Mouse (Mus musculus): ENCODE measurements around the gene Fam120b. TPM values are rescaled to one million over a fixed set of nuclear protein-coding genes. Genes with fewer than 3 reads are reported as not detected.

Gene Fam120b
- total RNA-seq (2014; fragmentation: Nextera tagmentation) (21.8 and 26.3 TPM in 2 replicates), total RNA-seq (2017) (21.1 and 23.4 TPM in 2 replicates), polyA plus RNA-seq (2012) (3.1 and 5.1 TPM in 2 replicates)

GRCm38 (mm10) chr17:15395997-15396675, at the start of gene Fam120b:
Gene Fam120b (plus strand): TSS chr17:15396202.
- Histone ChIP-seq H3K9me3 (replicated peaks) (no peaks in the 10 kb centered on the region), H3K36me3 (replicated peaks) (peaks cover 14% of the 10 kb centered on the region), H3K27me3 (ENCODE audit: insufficient read depth, low read length) (peaks cover 17% of the 10 kb centered on the region), H3K4me3 (ENCODE audit: low read depth, low read length) (peak within 1 kb of the TSS; percentile 96), H3K4me1 (ENCODE audit: insufficient read depth, low read depth, low read length) (peaks cover 26% of the 10 kb centered on the region)
- TF ChIP-seq POLR2AphosphoS5 (IDR thresholded peaks at IDR 0.05; ENCODE audit: insufficient replicate concordance, low read depth, low read length) = no peak
- TF ChIP-seq CTCF (IDR thresholded peaks at IDR 0.05; ENCODE audit: low read depth, low read length) = no peak
- no peak for TF ChIP-seq TAL1 (conservative IDR thresholded peaks at IDR 0.05; ENCODE audit: low read depth, low read length)
- no peak for TF ChIP-seq GATA2 (IDR thresholded peaks at IDR 0.05; ENCODE audit: borderline replicate concordance, low read depth, low read length)
- no peak for TF ChIP-seq GATA1 (IDR thresholded peaks at IDR 0.05; ENCODE audit: borderline replicate concordance, low read length)
- peak; percentile 59 for DNase-seq (ENCODE audit: low spot score)
- peak; percentile 98 for ATAC-seq (ENCODE audit: extremely low read depth, insufficient number of reproducible peaks, low FRiP score, poor library complexity, severe bottlenecking)

GRCm38 (mm10) chr17:15350152-15350551, 45.9 kb upstream of the Fam120b start:
- ATAC-seq (ENCODE audit: extremely low read depth, insufficient number of reproducible peaks, low FRiP score, poor library complexity, severe bottlenecking) (no peak), DNase-seq (ENCODE audit: low spot score) (no peak)

GRCm38 (mm10) chr17:15352869-15353610, 43.0 kb upstream of the Fam120b start:
- ATAC-seq (ENCODE audit: extremely low read depth, insufficient number of reproducible peaks, low FRiP score, poor library complexity, severe bottlenecking) = no peak
- no peak overlapping the region for H3K4me3 ChIP-seq (ENCODE audit: low read depth, low read length)

More at GRCm38 (mm10) chr17:15350152-15350551, 45.9 kb upstream of the Fam120b start:
- Histone ChIP-seq H3K36me3 (replicated peaks) (no peaks in the 10 kb centered on the region), H3K4me1 (ENCODE audit: insufficient read depth, low read depth, low read length) (no peaks in the 10 kb centered on the region), H3K9me3 (replicated peaks) (no peaks in the 10 kb centered on the region), H3K4me3 (ENCODE audit: low read depth, low read length) (no peak overlapping the region), H3K27me3 (ENCODE audit: insufficient read depth, low read length) (peaks cover 2% of the 10 kb centered on the region)
- no peak for TF ChIP-seq POLR2AphosphoS5 (IDR thresholded peaks at IDR 0.05; ENCODE audit: insufficient replicate concordance, low read depth, low read length)
- TF ChIP-seq TAL1 (conservative IDR thresholded peaks at IDR 0.05; ENCODE audit: low read depth, low read length) = no peak
- no peak for TF ChIP-seq CTCF (IDR thresholded peaks at IDR 0.05; ENCODE audit: low read depth, low read length)
- no peak for TF ChIP-seq GATA1 (IDR thresholded peaks at IDR 0.05; ENCODE audit: borderline replicate concordance, low read length)
- no peak for TF ChIP-seq GATA2 (IDR thresholded peaks at IDR 0.05; ENCODE audit: borderline replicate concordance, low read depth, low read length)

GRCm38 (mm10) chr17:15354006-15354405, 42.0 kb upstream of the Fam120b start:
- peaks cover 9% of the 10 kb centered on the region for H3K27me3 ChIP-seq (ENCODE audit: insufficient read depth, low read length)
- no peaks in the 10 kb centered on the region for H3K4me1 ChIP-seq (ENCODE audit: insufficient read depth, low read depth, low read length)
- TF ChIP-seq CTCF (IDR thresholded peaks at IDR 0.05; ENCODE audit: low read depth, low read length) (no peak), GATA2 (IDR thresholded peaks at IDR 0.05; ENCODE audit: borderline replicate concordance, low read depth, low read length) (no peak), GATA1 (IDR thresholded peaks at IDR 0.05; ENCODE audit: borderline replicate concordance, low read length) (no peak), POLR2AphosphoS5 (IDR thresholded peaks at IDR 0.05; ENCODE audit: insufficient replicate concordance, low read depth, low read length) (no peak), TAL1 (conservative IDR thresholded peaks at IDR 0.05; ENCODE audit: low read depth, low read length) (no peak)
- no peak for ATAC-seq (ENCODE audit: extremely low read depth, insufficient number of reproducible peaks, low FRiP score, poor library complexity, severe bottlenecking)
- H3K36me3 ChIP-seq (replicated peaks) = no peaks in the 10 kb centered on the region
- H3K9me3 ChIP-seq (replicated peaks) = no peaks in the 10 kb centered on the region
- no peak for DNase-seq (ENCODE audit: low spot score)
- no peak overlapping the region for H3K4me3 ChIP-seq (ENCODE audit: low read depth, low read length)

More at GRCm38 (mm10) chr17:15352869-15353610, 43.0 kb upstream of the Fam120b start:
- Histone ChIP-seq H3K9me3 (replicated peaks) (no peaks in the 10 kb centered on the region), H3K27me3 (ENCODE audit: insufficient read depth, low read length) (peaks cover 6% of the 10 kb centered on the region), H3K4me1 (ENCODE audit: insufficient read depth, low read depth, low read length) (no peaks in the 10 kb centered on the region), H3K36me3 (replicated peaks) (no peaks in the 10 kb centered on the region)
- no peak for TF ChIP-seq TAL1 (conservative IDR thresholded peaks at IDR 0.05; ENCODE audit: low read depth, low read length)
- TF ChIP-seq GATA2 (IDR thresholded peaks at IDR 0.05; ENCODE audit: borderline replicate concordance, low read depth, low read length) = no peak
- no peak for TF ChIP-seq GATA1 (IDR thresholded peaks at IDR 0.05; ENCODE audit: borderline replicate concordance, low read length)
- TF ChIP-seq POLR2AphosphoS5 (IDR thresholded peaks at IDR 0.05; ENCODE audit: insufficient replicate concordance, low read depth, low read length) = no peak
- DNase-seq (ENCODE audit: low spot score) = no peak

- ATAC-seq (ENCODE audit: extremely low read depth, insufficient number of reproducible peaks, low FRiP score, poor library complexity, severe bottlenecking) (no peak), DNase-seq (ENCODE audit: low spot score) (no peak)
- H3K4me3 ChIP-seq (ENCODE audit: low read depth, low read length) = no peak overlapping the region
- TF ChIP-seq POLR2AphosphoS5 (IDR thresholded peaks at IDR 0.05; ENCODE audit: insufficient replicate concordance, low read depth, low read length) = no peak
- TF ChIP-seq GATA2 (IDR thresholded peaks at IDR 0.05; ENCODE audit: borderline replicate concordance, low read depth, low read length) = no peak
- no peak for TF ChIP-seq GATA1 (IDR thresholded peaks at IDR 0.05; ENCODE audit: borderline replicate concordance, low read length)
- TF ChIP-seq TAL1 (conservative IDR thresholded peaks at IDR 0.05; ENCODE audit: low read depth, low read length) = no peak
- TF ChIP-seq CTCF (IDR thresholded peaks at IDR 0.05; ENCODE audit: low read depth, low read length) = no peak
- peaks cover 11% of the 10 kb centered on the region for H3K27me3 ChIP-seq (ENCODE audit: insufficient read depth, low read length)
- H3K9me3 ChIP-seq (replicated peaks) = no peaks in the 10 kb centered on the region
- H3K4me1 ChIP-seq (ENCODE audit: insufficient read depth, low read depth, low read length) = no peaks in the 10 kb centered on the region
- H3K36me3 ChIP-seq (replicated peaks) = no peaks in the 10 kb centered on the region
Observed at GRCm38 (mm10) chr17:15355072-15355471, 40.9 kb upstream of the Fam120b start.

- Histone ChIP-seq H3K36me3 (replicated peaks) (no peaks in the 10 kb centered on the region), H3K4me1 (ENCODE audit: insufficient read depth, low read depth, low read length) (no peaks in the 10 kb centered on the region), H3K4me3 (ENCODE audit: low read depth, low read length) (no peak overlapping the region), H3K9me3 (replicated peaks) (no peaks in the 10 kb centered on the region), H3K27me3 (ENCODE audit: insufficient read depth, low read length) (peaks cover 11% of the 10 kb centered on the region; the same call in 1 of the 2 replicates)
- TF ChIP-seq GATA1 (IDR thresholded peaks at IDR 0.05; ENCODE audit: borderline replicate concordance, low read length) (no peak), CTCF (IDR thresholded peaks at IDR 0.05; ENCODE audit: low read depth, low read length) (no peak)
- ATAC-seq (ENCODE audit: extremely low read depth, insufficient number of reproducible peaks, low FRiP score, poor library complexity, severe bottlenecking) (no peak), DNase-seq (ENCODE audit: low spot score) (no peak)
Observed at GRCm38 (mm10) chr17:15356526-15356925, 39.5 kb upstream of the Fam120b start.

Measured in G1E (cell line).